Mouse (Mus musculus) liver, postnatal 0 days (tissue): ENCODE measurements at regions not wholly inside any gene's neighbourhood (a gene's known extent, or its start where the extent isn't known, plus 50 kb on each side); places are given as distances from the start of the nearest gene placed in this dataset.

Source experiments
- CTCF ChIP-seq: sonication (generic); IDR thresholded peaks from 2 replicates; pipeline ENCODE4 v1.5.1; 2016; ENCODE audit warnings: antibody characterized with exemption, low read depth
- EP300 ChIP-seq: IDR thresholded peaks from 2 replicates; pipeline ENCODE4 v1.6.1; 2016; ENCODE audit warnings: antibody characterized with exemption, low read depth, mild to moderate bottlenecking

GRCm38 (mm10) chr14:68770411-68770810 lies 523.7 kb downstream of the Synb start:
- no peak for TF ChIP-seq CTCF
- no peak for TF ChIP-seq EP300
